Mouse (Mus musculus) embryo, embryonic 10 days (tissue): ENCODE measurements around the gene Olfr165.
"Not testable (repeated sequence)": the region's sequence is repeated elsewhere in the genome, so short reads cannot be mapped to it uniquely, and the experiment has no call there.

Experiments used
- DNase-seq: peaks from one replicate; pipeline ENCODE4 v3.0.0-alpha.2; 2015; ENCODE audit warnings: low spot score

Olfr165 gene

DNA sequence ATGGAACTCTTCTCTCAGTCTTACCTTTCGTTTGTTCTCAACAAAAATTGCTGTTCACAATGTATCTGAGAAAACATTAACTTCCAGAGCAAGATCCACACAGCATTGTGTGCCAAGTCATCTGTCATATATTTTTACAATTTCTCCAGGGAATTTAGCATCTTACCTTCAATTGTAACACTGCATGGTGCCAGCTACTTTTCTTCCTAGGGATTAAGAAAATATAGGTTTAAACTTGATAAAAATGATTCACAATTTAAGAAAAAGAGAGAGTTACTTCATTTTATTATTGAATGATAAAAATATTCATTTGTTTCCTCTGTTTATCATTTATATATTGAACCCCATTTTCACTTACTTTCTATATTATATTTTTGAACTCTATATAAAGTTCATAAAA is at the start of gene Olfr165:
Olfr165 (minus strand) TSS at position 101 of the 400 bp plus-strand sequence.
- DNase-seq: no peak

DNA sequence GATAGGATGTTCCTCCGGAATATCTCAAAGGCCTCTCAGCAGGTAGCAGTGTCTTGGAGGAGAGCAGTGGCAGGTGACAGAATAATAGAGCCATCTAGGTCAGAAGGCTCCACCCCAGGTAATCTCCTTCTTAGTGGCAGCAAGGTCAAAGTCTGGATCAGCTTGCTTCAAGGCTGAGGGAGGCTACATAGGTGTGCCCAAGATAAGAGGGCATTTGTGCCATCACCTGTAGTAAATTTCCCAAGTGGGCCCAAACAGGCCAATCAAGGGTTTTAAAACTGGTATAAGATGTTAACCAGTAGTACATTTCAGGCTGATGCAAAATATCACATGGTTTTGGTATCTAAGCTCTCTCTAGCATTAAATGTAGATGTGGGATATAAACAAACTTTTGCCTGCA is 41.4 kb upstream of the Olfr165 start:
- DNase-seq: no peak

DNA sequence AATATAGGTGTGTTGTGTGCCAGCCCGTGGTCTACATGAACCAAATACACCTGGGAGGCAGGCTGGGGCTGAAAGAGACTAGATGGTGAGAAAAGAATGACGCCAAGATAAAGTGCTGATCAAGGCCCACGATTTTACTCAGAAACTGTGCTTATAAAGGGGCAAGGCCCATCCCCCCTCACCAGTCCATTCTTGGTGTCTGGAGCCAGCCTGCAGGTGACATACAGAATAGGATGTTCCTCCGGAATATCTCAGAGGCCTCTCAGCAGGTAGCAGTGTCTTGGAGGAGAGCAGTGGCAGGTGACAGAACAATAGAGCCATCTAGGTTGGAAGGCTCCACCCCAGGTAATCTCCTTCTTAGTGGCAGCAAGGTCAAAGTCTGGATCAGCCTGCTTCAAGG is 35.8 kb upstream of the Olfr165 start:
- DNase-seq: not testable (repeated sequence)

DNA sequence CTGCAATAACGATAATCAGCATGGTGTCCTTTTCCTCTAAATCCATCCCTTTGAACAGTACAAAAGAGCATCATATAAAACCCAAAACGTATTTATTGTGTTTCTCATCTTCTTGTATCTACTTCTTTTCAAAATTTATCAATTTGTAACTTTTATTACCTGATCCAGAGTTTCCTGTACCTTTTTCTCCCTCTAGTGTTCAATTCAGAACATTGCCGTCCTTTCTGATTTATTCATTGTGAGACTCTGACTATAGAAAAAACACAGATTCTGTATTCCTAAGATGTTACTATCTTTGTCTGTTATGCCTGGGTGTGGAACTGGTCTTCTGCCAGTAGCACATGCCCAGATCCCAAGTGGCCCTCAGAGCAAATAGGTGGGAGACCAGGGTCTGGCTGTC is 35.0 kb downstream of the Olfr165 start:
- no peak for DNase-seq
